Mouse (Mus musculus) gastrocnemius, postnatal 25 days (tissue): ENCODE data around the gene Olfr10. TPM values are rescaled to one million over a fixed set of nuclear protein-coding genes. Genes with fewer than 3 reads are reported as not detected.
"Not testable (repeated sequence)": the region's sequence is repeated elsewhere in the genome, so short reads cannot be mapped to it uniquely, and the experiment has no call there.

Experiments
- DNase-seq: peaks from one replicate; pipeline ENCODE4 v3.0.0; 2022
- long read RNA-seq, 2 experiments: library from polyadenylated mRNA; stranded (forward); transcript quantifications; one replicate each; pipeline ENCODE4 v2.0.0; 2021
- total RNA-seq, 2 experiments: library from RNA; stranded (reverse); gene quantifications; 1 replicate in 1 of 2; 2 replicates in 1 of 2; pipeline ENCODE4 v1.2.3; 2021

Gene Olfr10
- not detected for total RNA-seq
- long read RNA-seq, experiment 1, result 0 reads
- long read RNA-seq, experiment 2, result 0 reads

DNA sequence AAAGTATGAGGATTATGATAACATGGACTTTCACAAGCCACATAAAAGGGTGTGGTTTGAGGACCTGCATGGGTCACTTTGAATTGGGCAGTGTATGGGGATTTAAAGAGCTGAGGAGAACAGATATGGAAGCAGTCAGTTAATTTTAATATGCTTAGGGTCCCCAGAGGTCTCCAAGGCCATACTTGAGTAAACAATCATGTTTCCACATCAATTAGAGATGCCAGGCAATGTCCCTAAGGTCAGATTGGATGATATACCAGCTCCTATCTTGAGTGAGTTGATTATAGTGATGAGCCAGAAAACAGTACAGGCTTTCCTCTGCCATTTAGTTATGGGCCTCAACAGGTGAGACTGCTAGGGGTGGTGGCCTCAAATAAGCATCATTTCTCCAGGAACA is at the start of gene Olfr10:
Gene Olfr10, plus strand, starts transcription at position 301 of the 400 bp plus-strand sequence.
- no peak for DNase-seq

GRCm38 (mm10) chr11:49259296-49259695 is 45.2 kb upstream of the Olfr10 start:
- DNase-seq, result no peak

DNA sequence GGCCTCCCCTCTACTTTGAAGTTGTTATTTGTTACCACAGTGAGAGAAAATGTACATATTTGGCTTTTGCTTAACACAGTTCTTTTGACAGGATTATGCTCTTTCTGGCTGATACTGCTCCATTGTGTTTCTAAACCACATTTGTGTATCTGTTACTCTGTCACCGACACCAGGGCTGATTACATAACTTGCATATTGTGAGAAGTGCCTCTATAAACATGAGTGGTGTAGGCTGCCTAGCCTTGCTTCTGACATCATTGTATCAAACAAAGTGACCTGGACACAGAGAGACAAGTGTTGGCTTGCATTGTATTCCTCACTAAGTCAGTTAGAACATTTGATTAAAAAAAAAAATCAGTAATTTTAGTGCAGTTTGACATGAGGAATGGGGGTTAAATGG is 44.7 kb upstream of the Olfr10 start:
- DNase-seq, result no peak

DNA sequence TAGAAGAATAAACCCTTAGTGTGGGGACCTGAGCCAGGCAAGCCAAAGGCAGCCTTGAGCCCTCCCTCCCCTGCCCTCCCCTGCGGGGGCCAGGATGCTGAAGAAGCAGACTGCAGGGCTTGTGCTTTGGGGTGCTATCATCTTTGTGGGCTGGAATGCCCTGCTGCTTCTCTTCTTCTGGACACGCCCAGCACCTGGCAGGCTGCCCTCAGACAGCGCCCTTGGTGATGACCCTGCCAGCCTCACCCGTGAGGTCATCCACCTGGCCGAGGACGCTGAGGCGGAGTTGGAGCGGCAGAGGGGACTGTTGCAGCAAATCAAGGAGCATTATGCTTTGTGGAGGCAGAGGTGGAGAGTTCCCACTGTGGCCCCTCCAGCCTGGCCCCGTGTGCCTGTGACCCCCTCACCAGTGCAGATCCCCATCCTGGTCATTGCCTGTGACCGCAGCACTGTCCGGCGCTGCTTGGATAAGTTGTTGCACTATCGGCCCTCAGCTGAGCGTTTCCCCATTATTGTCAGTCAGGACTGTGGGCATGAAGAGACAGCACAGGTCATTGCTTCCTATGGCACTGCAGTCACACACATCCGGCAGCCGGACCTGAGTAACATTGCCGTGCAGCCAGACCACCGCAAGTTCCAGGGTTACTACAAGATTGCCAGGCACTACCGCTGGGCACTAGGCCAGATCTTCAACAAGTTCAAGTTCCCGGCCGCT is 43.8 kb upstream of the Olfr10 start:
- no peak for DNase-seq

DNA sequence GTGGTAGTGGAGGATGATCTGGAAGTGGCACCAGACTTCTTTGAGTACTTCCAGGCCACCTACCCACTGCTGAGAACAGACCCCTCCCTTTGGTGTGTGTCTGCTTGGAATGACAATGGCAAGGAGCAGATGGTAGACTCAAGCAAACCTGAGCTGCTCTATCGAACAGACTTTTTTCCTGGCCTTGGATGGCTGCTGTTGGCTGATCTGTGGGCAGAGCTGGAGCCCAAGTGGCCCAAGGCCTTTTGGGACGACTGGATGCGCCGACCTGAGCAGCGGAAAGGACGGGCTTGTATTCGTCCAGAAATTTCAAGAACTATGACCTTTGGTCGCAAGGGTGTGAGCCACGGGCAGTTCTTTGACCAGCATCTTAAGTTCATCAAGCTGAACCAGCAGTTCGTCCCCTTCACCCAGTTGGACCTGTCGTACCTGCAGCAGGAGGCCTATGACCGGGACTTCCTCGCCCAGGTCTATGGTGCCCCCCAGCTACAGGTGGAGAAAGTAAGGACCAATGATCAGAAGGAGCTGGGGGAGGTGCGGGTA is 43.2 kb upstream of the Olfr10 start:
- no peak for DNase-seq

DNA sequence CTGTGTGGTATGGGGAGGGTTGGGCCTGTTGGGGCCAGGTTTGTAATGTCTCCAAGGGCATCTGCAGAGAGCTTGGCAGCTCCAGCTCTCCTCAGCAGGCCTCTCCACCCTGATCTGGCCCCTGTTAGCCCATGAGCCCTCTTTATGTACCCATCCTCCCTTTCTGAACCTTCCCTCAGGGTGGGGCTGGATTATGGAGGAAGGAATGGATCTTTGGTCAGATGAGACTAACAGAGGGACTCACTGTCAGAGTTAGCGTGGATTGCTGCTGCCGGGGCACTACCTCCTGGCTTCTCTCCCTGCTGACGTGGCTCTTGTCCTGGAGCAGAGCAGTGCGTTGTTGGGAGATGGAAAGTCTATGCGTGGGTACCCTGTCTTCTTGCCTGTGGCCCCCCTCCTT is 42.3 kb upstream of the Olfr10 start:
- no peak for DNase-seq

DNA sequence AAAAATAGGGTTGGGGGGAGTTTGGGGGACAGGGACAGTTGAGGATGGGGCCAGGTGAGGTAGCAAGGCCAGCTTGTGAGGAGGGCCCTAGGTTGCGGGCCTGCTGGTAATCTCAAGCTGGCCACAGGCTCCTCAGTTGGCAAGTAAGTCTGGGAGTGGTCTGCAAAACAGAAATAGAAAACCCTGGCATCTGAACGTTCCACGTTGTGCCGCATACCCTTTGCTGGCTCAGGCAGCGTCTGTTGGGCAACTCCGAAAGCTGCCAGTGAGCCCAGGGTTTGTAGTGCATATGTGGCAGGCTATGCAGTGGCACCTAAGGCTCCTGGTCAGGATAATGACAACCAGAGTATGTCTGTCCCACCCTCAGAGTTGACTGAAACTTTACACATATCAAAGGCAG is 41.4 kb upstream of the Olfr10 start:
- DNase-seq, result no peak

GRCm38 (mm10) chr11:49264081-49264480 is 40.5 kb upstream of the Olfr10 start:
- DNase-seq, result no peak

- no peak for DNase-seq
Observed at GRCm38 (mm10) chr11:49264622-49265021, 39.9 kb upstream of the Olfr10 start.

GRCm38 (mm10) chr11:49265101-49265500 is 39.4 kb upstream of the Olfr10 start:
- DNase-seq, result no peak

GRCm38 (mm10) chr11:49266671-49267070 is 37.9 kb upstream of the Olfr10 start:
- DNase-seq, result no peak

GRCm38 (mm10) chr11:49267316-49267715 is 37.2 kb upstream of the Olfr10 start:
- no peak for DNase-seq

DNA sequence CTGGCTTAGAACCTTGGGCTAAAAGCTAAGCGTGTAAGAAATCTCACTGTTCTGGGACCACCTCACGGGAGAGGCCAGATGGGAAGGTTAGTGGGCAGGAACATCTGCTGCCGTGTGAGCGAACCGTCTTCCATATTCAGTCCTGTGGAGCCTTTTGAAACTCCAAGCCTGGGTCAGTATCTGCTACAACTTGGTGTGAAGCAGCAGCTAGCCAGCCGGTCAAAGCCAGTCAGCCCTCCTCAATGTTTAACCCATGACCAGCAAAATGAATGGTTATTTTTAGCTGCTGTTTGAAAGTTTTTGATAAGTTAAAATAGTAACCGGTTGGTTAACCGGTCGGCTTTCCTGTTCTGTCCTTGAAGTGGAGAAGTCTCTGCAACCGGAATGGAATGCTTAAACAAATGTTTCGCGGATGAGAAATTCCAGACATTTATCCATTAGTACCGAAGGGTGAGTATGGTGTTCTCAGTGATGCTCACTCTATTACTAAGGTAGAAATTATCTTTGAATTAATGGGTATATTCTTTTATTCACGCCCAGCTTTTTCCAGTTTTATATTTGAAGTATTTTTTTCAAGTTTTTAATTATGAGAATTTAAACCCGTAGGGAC is 36.5 kb upstream of the Olfr10 start:
- no peak for DNase-seq

GRCm38 (mm10) chr11:49269761-49270160 is 34.8 kb upstream of the Olfr10 start:
- no peak for DNase-seq

DNA sequence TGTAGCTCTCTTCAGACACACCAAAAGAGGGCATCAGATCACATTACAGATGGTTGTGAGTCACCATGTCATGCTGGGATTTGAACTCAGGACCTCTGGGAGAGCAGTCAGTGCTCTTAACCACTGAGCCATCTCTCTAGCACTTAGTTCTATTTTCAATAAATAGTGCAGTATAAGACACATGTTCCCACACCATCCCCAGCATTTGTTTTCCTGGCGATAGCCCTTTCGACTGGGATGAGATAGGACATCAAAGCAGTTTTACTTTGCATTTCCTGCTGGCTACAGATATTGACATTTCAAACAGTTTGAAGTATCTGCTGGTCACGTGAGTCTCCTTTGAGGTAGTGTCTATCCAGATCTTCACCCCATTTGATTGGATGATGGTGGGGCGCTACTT is 34.2 kb upstream of the Olfr10 start:
- DNase-seq, result no peak

DNA sequence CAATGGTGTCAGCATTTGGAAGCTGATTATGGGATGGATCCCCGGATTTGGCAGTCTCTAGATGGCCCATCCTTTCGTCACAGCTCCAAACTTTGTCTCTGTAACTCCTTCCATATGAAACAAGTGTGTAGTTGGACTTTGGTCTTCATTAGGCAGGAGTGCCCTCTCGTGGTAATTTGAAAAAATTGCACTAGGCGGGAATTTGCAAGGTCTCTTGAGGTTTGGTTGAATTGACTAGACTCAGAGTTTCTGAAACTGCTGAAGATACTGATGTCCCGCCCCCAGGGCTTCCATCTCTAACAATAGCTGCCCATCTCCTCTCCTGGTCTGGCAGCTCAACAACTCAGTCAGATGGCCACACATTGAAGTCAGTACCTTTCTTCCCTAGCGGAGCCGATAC is 33.2 kb upstream of the Olfr10 start:
- DNase-seq, result no peak

DNA sequence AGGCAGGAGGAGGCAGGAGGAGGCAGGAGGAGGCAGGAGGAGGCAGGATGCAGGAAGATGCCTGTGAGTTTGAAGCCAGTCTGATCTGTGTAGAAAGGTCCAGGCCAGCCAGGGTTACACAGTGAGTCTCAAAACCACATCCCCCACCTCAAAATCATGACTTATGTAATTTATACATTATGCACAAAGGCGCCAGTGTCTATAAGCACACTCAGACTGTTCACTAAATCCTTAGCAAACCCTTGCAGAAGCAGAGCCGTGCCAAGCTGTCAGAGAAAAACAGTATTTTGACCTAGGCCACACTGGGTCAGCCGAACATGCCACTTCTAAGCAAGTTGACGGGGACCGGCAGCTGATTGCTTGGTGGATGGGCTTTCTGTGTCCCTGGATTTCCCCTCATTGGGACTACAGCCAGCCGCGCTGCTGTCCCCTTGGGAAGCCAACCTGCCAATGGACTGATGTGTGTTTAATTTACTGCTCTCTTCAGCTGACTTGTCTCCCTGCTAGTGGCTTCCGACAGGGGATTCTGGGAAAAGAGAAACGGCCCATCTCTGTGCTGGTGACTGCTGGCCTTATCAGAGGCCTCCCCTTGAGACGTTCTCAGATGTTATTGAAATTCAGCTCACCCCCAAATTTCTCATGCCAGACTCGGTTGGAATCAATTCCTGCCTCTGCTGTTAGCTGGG is 30.6 kb upstream of the Olfr10 start:
- no peak for DNase-seq

DNA sequence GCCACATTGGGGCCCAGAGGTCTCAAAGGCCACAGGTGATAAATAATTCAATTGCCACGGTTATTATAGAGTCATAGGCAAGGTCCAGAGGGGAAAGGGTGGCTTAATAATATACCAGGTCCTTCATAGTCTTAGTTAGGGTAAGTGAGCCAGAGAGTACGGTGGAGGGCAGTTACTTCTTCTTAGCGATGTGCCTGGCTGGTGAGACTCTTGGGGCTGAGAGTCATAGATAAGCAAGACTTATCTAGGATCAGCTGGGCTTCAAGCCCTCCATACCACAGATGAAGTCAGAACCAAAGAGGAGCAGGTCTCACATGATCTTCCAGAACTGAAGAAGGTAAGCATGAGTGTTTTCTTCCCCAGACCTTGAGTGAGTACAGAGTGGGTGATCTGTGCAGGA is 26.3 kb upstream of the Olfr10 start, which contains the start of gene Olfr1393:
Gene Olfr1393, plus strand, starts transcription at position 83 of the 400 bp plus-strand sequence.
- DNase-seq, result no peak

GRCm38 (mm10) chr11:49284982-49285381 is 19.6 kb upstream of the Olfr10 start, which contains the start of gene Olfr1392:
Olfr1392 (plus strand) TSS chr11:49285282.
- not testable (repeated sequence) for DNase-seq

- DNase-seq, result no peak
Observed at GRCm38 (mm10) chr11:49287251-49287650, 17.3 kb upstream of the Olfr10 start.

DNA sequence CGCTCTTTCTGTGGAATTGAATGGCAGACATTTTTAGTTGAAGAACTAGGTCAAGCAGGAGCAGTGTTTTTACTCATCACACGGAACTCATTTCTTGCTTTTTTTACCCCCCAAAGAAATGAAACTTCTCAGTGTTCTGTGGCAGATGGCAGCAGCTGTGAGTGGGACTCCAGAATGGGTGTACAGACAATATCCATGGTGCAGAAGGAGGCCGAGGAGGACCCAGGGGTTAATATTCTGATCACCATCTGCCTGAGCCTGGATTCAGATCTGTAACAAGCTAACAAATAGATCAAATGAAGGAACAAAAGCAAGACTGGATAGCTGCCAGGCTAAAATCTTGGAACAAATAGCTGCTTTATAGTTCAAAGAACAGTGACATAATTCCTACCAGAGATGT is 11.8 kb upstream of the Olfr10 start:
- no peak for DNase-seq

GRCm38 (mm10) chr11:49308547-49308946 is 4.0 kb downstream of the Olfr10 start:
- not testable (repeated sequence) for DNase-seq

DNA sequence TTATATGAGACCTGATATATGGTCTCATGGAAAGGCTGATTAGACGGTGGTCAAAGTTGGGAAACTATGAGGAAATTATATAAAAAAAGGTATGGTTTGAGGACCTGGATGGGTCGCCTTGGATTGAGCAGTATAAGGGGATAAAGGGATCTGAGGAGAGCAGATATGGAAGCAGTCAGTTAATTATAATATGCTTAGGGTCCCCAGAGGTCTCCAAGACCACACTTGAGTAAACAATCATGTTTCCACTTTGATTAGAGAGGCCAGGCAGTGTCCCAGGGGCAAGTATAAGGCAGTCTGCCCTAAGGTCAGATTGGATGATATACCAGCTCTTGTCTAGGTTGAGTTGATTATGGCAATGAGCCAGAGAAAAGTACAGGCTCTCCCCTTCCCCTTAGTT is 17.9 kb downstream of the Olfr10 start, which contains the start of gene Olfr1391:
Gene Olfr1391, plus strand, starts transcription at position 301 of the 400 bp plus-strand sequence.
- DNase-seq, result no peak
